Mouse (Mus musculus) brain, embryonic 14.5 days (tissue): ENCODE data around the gene Iqsec2.

Experiments used
- CTCF ChIP-seq: fragments of 200-500 bp; IDR thresholded peaks from 2 replicates; pipeline ENCODE4 v1.5.1; 2012; ENCODE audit warnings: inconsistent platforms, mild to moderate bottlenecking, moderate library complexity, borderline replicate concordance; ENCODE audit not compliant: insufficient read depth, insufficient read length; ENCODE audit errors: extremely low read depth
- POLR2A ChIP-seq: fragments of 200-500 bp; IDR thresholded peaks from 2 replicates; pipeline ENCODE4 v1.6.1; 2012; ENCODE audit warnings: mild to moderate bottlenecking, inconsistent platforms, borderline replicate concordance; ENCODE audit not compliant: poor library complexity, insufficient read depth, insufficient read length, severe bottlenecking; ENCODE audit errors: extremely low read depth

DNA sequence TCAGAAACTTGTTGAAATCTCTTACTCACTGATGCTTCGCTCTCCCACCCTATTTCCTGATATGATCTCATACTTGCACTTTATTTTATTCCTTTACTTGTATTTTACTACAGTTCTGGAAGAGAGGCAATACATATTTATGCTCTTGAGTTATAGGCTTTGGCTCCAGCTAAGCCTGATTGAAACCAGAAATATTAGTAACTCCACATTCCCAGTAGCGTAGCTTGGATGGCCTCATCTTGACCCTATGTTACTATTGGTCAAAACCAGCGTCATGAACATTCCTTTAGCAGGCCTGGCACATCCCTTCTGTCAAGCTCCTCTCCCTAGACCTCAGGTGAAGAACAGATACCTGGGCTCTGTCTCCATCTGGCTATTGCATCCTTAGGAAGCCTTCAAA, 14.2 kb downstream of the Iqsec2 start:
- no peak for TF ChIP-seq CTCF
- no peak for TF ChIP-seq POLR2A
